Mouse (Mus musculus) E14TG2a.4 (cell line): ENCODE results near the gene Plekha7.

Experiments used
- CTCF ChIP-seq: conservative IDR thresholded peaks from 2 replicates; pipeline ENCODE4 v1.5.1; 2014; ENCODE audit warnings: low read length
- NANOG ChIP-seq: IDR thresholded peaks from 2 replicates; pipeline ENCODE4 v1.6.1; 2014; ENCODE audit warnings: borderline replicate concordance, low read length, mixed read lengths
- POU5F1 ChIP-seq: IDR thresholded peaks from 2 replicates; pipeline ENCODE4 v1.6.1; 2014; ENCODE audit warnings: low read length, borderline replicate concordance

DNA sequence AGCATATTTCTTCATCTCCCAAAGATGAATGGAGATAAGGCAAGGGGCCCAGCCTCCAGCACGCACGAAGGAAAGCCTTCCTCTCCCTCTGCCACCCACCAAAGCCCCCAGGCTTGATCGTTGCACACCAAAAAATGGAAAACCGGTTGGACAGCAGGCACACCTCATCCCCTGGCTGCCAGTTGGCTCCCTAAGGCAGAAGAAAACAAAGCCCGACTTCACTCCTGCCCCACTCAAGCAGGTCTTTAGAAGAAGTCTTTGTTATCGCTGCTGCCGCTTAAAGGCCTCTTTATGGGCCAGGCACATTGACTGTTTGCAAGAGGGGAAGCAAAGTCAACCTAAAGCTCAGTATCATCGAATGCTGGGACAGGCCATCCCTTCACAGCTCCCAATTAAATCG lies 29.9 kb downstream of the Plekha7 start:
- TF ChIP-seq CTCF (no peak), NANOG (no peak), POU5F1 (no peak)
